Mouse (Mus musculus) hindbrain, embryonic 15.5 days (tissue): Measurements from ENCODE around the gene Ankrd13c. TPM values are rescaled to one million over a fixed set of nuclear protein-coding genes. Genes with fewer than 3 reads are reported as not detected.

ENCODE experiments used
- ATAC-seq: fragments of 200-750 bp; cut with Nextera tagmentation; 2 replicates; pipeline ENCODE4 v1.8.0; 2017; ENCODE audit warnings: low read depth, moderate number of reproducible peaks, moderate TSS enrichment; ENCODE audit not compliant: low FRiP score
- H3K27ac ChIP-seq: fragments of 300-500 bp; sonication (generic); replicated peaks from 2 replicates; pipeline ENCODE4 v1.5.1; 2015; ENCODE audit warnings: mild to moderate bottlenecking, inconsistent platforms
- H3K27me3 ChIP-seq: fragments of 300-500 bp; sonication (generic); 2 replicates; pipeline ENCODE4 v1.6.1; 2015; ENCODE audit warnings: control low read depth, inconsistent platforms
- H3K36me3 ChIP-seq: fragments of 300-500 bp; sonication (generic); 2 replicates; pipeline ENCODE4 v1.6.1; 2015; ENCODE audit warnings: control low read depth, inconsistent platforms
- H3K4me1 ChIP-seq: fragments of 300-500 bp; sonication (generic); replicated peaks from 2 replicates; pipeline ENCODE4 v1.6.1; 2015; ENCODE audit warnings: control low read depth, inconsistent platforms
- H3K4me2 ChIP-seq: fragments of 300-500 bp; sonication (generic); 2 replicates; pipeline ENCODE4 v1.6.1; 2015; ENCODE audit warnings: moderate library complexity, mild to moderate bottlenecking, inconsistent platforms
- H3K4me3 ChIP-seq: fragments of 300-500 bp; sonication (generic); 2 replicates; pipeline ENCODE4 v1.5.1; 2015; ENCODE audit warnings: mild to moderate bottlenecking, inconsistent platforms
- H3K9ac ChIP-seq: fragments of 300-500 bp; sonication (generic); 2 replicates; pipeline ENCODE4 v1.6.1; 2015; ENCODE audit warnings: inconsistent platforms
- H3K9me3 ChIP-seq: fragments of 300-500 bp; sonication (generic); 2 replicates; pipeline ENCODE4 v1.6.1; 2016; ENCODE audit warnings: control low read depth, inconsistent platforms
- WGBS: fragments of 180-500 bp; shearing (Covaris S2); methylation state at CpG from one replicate; pipeline ENCODE4 v1.1.7; 2015; 5-methylcytosine and 5-hydroxymethylcytosine counted together
- polyA plus RNA-seq: library from polyadenylated mRNA; unstranded; fragments of >200 nt; fragmentation: Nextera tagmentation; extraction: Ambion mirVana; gene quantifications from 2 replicates; pipeline ENCODE4 v1.2.1, GENCODE M21; 2015

Gene Ankrd13c
- polyA plus RNA-seq, 1 experiment from 2014 or later = 29.7 TPM

DNA sequence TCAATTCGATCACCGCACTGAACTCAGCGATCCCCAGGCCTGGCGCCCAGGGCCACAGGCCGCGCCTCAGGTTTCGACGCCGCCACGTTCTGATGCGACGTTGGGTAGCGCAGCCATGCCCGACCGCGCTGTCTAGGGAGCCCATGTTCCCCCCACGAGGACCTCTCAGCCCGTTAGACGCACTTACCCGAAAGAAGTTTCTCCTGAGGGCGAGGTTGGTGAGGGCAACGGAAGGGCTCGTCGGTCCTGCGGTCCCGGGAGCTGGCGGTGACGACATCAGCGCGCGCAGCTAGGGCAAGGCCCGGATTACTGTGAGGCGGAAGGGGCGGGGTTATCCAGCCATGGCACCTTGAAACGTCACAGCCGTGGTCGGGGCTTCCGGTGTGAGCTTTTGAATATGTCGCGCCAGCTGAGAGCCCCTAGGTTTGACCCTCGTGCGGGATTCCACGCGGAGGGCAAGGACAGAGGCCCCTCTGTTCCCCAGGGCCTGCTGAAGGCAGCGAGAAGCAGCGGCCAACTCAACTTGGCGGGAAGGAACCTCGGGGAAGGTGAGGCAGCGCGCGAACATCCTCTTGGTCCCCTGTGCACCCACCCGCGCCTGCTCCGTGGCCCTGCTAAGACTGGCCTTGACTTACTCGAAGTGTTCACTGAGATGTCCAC, 89.4 kb downstream of the Ankrd13c start, which contains the start of the genes Srsf11 and Lrrc40:
Gene Srsf11 (minus strand): TSS at position 311 of the 660 bp plus-strand sequence.
Gene Lrrc40 (plus strand): TSS at position 334 of the 660 bp plus-strand sequence.
- H3K4me1 ChIP-seq = peaks cover 38% of the 10 kb centered on the region
- H3K4me2 ChIP-seq = peak within 1 kb of the TSS; percentile 82
- no peaks in the 10 kb centered on the region for H3K9me3 ChIP-seq
- ATAC-seq = peak; percentile 97
- peak within 1 kb of the TSS; percentile 89 for H3K27ac ChIP-seq
- under 1% methylated on average over 55 of the region's 55 CpGs for WGBS
- peak within 1 kb of the TSS; percentile 89 for H3K9ac ChIP-seq
- H3K27me3 ChIP-seq = no peaks in the 10 kb centered on the region
- no peaks in the 10 kb centered on the region for H3K36me3 ChIP-seq
- peak within 1 kb of the TSS; percentile 96 for H3K4me3 ChIP-seq

GRCm38 (mm10) chr3:158038106-158038505, 91.1 kb downstream of the Ankrd13c start:
- WGBS = 84% methylated on average over 3 of the region's 3 CpGs
- no peak for ATAC-seq

GRCm38 (mm10) chr3:158040755-158041154, 93.7 kb downstream of the Ankrd13c start:
- Histone ChIP-seq H3K27me3 (no peaks in the 10 kb centered on the region), H3K27ac (no peak overlapping the region), H3K4me3 (no peak overlapping the region), H3K9me3 (no peaks in the 10 kb centered on the region), H3K4me1 (peaks cover 11% of the 10 kb centered on the region), H3K9ac (no peak overlapping the region), H3K4me2 (no peak overlapping the region), H3K36me3 (no peaks in the 10 kb centered on the region)
- WGBS = 83% methylated on average over 2 of the region's 2 CpGs
- no peak for ATAC-seq

More at GRCm38 (mm10) chr3:158038106-158038505, 91.1 kb downstream of the Ankrd13c start:
- Histone ChIP-seq H3K4me1 (peaks cover 27% of the 10 kb centered on the region), H3K4me2 (no peak overlapping the region), H3K36me3 (no peaks in the 10 kb centered on the region), H3K27ac (no peak overlapping the region), H3K27me3 (no peaks in the 10 kb centered on the region), H3K4me3 (no peak overlapping the region), H3K9ac (no peak overlapping the region), H3K9me3 (no peaks in the 10 kb centered on the region)

DNA sequence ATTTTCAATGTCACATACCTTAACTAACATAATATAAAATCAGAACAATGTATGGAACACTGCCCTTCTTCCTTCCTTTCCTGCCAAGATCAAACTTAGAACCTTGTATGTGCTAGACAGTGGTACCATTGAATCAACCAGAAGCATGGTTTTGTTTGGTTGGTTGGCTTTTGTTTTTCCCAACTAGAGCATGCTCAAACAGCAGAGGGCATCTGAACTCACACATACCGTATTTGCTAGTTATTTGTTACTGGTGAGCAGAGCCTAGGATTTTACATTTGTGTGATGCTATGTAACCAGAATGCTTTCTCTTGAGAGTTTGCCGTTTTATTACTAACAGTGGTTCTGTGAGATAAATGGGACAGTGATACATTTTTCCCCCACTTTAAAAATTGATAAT, 102.5 kb downstream of the Ankrd13c start:
- no peak for ATAC-seq
- H3K4me2 ChIP-seq = no peak overlapping the region
- no peaks in the 10 kb centered on the region for H3K9me3 ChIP-seq
- no peaks in the 10 kb centered on the region for H3K4me1 ChIP-seq
- H3K9ac ChIP-seq = no peak overlapping the region
- H3K36me3 ChIP-seq = peaks cover 18% of the 10 kb centered on the region
- no peak overlapping the region for H3K27ac ChIP-seq
- 77% methylated on average over 2 of the region's 2 CpGs for WGBS
- H3K4me3 ChIP-seq = no peak overlapping the region
- no peaks in the 10 kb centered on the region for H3K27me3 ChIP-seq

Other genes with a start within 250 kb of the Ankrd13c start
- gene Cth, start 22.2 kb upstream of the Ankrd13c start, polyA plus RNA-seq = 2.8 and 3.5 TPM in 2 replicates
- 230 and 231 TPM in 2 replicates for gene Srsf11, start 89.4 kb downstream of the Ankrd13c start, polyA plus RNA-seq
- gene Lrrc40, start 89.4 kb downstream of the Ankrd13c start, polyA plus RNA-seq = 43.9 and 51.2 TPM in 2 replicates